Mouse (Mus musculus) layer of hippocampus, adult 6 months (tissue): ENCODE results near the gene Fam217a. TPM values are rescaled to one million over a fixed set of nuclear protein-coding genes. Genes with fewer than 3 reads are reported as not detected.

ENCODE experiments used
- long read RNA-seq, 2 experiments: library from polyadenylated mRNA; unstranded; transcript quantifications; one replicate each; pipeline ENCODE4 v2.0.0; 2019 to 2020
- polyA plus RNA-seq: library from polyadenylated mRNA; unstranded; fragments of <200 nt; fragmentation: Nextera tagmentation; gene quantifications from 2 replicates; pipeline ENCODE4 v1.2.3, GENCODE M21; 2021

Gene Fam217a
- 0.84 and 1.6 TPM in 2 replicates for polyA plus RNA-seq
- long read RNA-seq, experiment 1 = 0 reads
- long read RNA-seq, experiment 2, partial matches to known transcripts = 0 of 1 reads
- long read RNA-seq, experiment 2, other reads (novel, unspliced or antisense) = 1 of 1 reads

DNA sequence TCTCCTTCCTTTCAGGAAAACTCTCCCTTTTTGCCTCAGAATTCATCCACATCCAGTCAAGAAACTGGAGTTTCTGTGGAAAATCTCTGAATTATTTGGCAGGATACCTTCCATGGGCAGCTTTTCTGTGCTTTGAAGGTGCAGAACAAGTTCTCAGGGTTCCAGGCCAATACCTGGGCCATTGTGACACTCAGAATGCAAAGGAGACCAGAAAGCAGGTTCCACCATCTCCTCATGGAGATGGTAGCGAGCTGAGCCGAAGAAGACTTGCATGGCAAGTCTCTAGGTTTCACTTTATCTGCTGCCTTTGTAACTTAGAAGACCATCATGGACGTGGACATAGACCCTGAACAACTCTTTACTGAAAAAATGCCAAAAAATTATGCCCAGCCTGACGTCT is at the start of gene Fam217a, which contains the start of gene 4933417A18Rik:
Gene Fam217a, minus strand, starts transcription at position 101 of the 400 bp plus-strand sequence.
Gene 4933417A18Rik, plus strand, starts transcription at position 200 of the 400 bp plus-strand sequence.

DNA sequence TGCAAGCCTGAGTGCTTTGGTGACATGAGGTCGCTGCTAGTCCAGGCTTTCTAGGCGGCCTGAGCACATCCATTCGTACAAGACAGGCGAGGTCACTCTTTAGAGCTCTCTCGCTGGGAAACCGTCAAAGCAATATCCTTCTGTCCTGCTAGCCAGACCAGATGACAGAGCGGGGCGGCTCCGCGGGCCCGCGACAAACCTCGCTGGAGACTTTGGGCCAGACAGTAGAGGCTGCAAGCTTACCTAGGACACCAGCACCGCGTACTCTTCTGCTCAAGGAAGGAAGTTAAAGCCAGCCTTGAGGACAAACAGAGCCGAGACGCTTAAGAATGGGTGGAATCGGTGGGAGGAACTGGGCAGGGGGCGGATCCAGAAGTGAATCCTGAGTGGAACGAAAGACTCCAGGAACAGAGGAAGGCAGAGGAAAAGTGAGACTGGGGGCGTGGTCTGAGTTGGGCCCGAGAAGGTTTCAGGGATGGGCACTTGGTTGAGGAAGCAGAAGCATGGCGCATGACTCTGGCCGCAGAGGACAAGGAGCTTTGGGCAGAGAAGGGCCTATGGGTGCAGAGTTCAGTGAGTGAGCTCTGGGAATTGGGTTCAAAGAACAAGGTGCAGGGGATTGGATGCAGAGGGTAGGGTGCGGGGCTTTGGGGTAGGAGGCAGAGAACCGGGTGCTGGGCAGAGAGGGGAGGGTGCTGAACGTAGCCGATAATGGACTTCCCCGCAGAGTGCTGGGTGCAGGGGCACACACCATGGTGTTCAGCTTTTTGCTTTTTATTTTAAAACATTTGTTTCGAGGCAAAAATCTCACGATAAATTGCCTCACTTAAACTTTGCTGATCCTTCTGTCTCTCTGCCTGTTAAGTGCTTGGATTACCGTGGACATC is 39.6 kb upstream of the Fam217a start, which contains the start of gene Eci3:
Gene Eci3, minus strand, starts transcription at position 300 of the 887 bp plus-strand sequence.

DNA sequence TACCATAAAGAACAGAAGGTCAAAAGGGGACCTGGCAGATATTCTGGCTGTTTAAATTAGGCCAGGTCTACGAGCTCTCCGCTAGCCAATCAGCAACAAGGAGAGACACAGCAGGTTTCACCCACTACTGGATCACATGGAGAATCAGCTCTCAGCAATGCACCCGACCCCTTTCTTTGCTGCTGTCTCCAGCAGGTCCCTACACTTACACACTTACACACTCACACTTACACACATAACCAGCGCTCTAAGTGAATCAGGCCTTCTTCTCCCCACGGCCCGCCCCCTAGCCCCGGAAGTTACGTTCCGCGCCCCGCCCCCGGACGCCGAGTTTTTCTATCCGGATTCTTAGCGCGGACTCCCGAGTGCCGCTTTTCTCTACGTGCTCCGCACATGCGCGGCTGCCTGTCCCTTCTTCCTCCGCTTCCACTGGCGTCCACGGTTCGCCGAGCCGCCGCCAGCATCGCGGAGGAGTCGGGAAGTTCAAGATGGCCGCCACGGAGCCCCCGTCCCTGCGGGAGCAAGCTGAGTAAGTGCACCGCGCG is 48.9 kb downstream of the Fam217a start, which contains the start of gene Prpf4b:
Gene Prpf4b, plus strand, starts transcription at position 137 of the 545 bp plus-strand sequence.

Other genes starting within 250 kb of the Fam217a start
- not detected in 2 replicates for gene Fam50b, start 189.5 kb downstream of the Fam217a start, polyA plus RNA-seq
- gene Prpf4b, start 49.0 kb downstream of the Fam217a start, polyA plus RNA-seq = 26.3 and 28.8 TPM in 2 replicates
- gene 4933417A18Rik, start 99 bp upstream of the Fam217a start, polyA plus RNA-seq = not detected in 2 replicates
- 0.20 and 1.5 TPM in 2 replicates for gene Eci3, start 39.5 kb upstream of the Fam217a start, polyA plus RNA-seq
- gene Eci2, start 102.8 kb upstream of the Fam217a start, polyA plus RNA-seq = 94.5 and 99.8 TPM in 2 replicates